Mouse (Mus musculus) bone marrow, adult 2 months (tissue): ENCODE data around the gene Btn2a2.

Source experiments
- CTCF ChIP-seq: fragments of 200-500 bp; IDR thresholded peaks from 2 replicates; pipeline ENCODE4 v1.5.1; 2011; ENCODE audit warnings: low read length, control low read depth; ENCODE audit not compliant: control insufficient read depth, insufficient read depth
- POLR2A ChIP-seq: fragments of 200-500 bp; IDR thresholded peaks from 2 replicates; pipeline ENCODE4 v1.6.1; 2011; ENCODE audit warnings: low read depth, mild to moderate bottlenecking, control low read depth, low read length, borderline replicate concordance; ENCODE audit not compliant: control insufficient read depth

GRCm38 (mm10) chr13:23483153-23483552 is 5.5 kb downstream of the Btn2a2 start:
- TF ChIP-seq POLR2A (no peak), CTCF (no peak)
